Mouse (Mus musculus) liver, adult 10 weeks (tissue): Measurements from ENCODE around the gene Slc16a7. TPM values are rescaled to one million over a fixed set of nuclear protein-coding genes. Genes with fewer than 3 reads are reported as not detected.

Source experiments
- polyA plus RNA-seq: library from polyadenylated mRNA; stranded (reverse); fragments of 350-450 nt; fragmentation: Illumina TruSeq; extraction: RNeasy Lipid Tissue Mini Kit (QIAGEN cat#74804); gene quantifications from one replicate; pipeline ENCODE4 v1.2.3, GENCODE M21; 2014; ENCODE audit warnings: low read depth, low replicate concordance

The Slc16a7 gene
- polyA plus RNA-seq, result 169 TPM

DNA sequence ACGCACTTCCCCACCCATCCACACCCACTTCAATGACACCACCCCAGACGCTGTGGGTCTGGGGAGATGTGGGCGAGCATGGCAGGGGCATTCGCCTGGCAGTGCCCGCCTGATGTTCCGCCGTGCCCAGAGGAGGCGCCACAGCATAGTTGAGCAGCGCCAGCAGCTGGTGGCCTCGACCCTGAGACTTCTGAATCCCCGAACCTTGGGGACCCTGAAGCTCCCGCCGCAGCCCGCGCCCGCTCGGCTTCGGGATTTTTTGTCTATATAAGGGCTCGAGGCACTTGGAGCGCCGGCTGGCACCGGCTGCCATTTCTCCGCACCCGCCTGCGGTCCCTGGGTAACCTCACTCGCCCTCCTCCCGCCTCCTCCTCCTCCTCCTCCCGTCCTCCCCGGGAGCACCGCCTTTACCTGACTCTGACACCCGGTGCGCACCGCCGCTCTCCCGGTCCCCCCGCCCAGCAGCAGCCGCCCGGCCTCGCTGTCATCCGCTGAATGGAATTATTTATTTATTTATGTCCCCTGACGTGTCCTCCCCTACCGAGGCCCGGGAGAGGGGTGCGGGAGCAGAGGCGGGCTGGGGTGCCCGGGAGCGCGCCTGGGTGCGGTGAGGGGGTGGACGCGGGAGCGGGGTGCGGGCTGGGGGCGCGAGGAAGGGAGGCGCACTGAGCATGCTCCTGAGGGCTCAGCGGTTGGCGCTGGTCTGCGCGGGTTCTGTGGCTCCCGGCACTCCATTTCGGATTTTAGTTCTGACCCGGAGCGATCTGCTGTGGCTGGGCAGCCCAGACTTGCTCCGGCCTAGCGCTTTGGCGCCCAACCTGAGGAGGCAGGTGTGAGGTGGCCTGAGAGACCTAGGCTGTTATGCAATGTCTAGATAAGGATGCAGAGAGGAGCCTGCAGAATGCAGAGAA lies at the start of gene Slc16a7:
Slc16a7 (minus strand) TSS at position 590 of the 911 bp plus-strand sequence.

